Mouse (Mus musculus) megakaryocyte-erythroid progenitor cell, adult 5 weeks (primary cell): ENCODE measurements around the gene Epb41l1. TPM values are rescaled to one million over a fixed set of nuclear protein-coding genes. Genes with fewer than 3 reads are reported as not detected.

Experiments used
- polyA plus RNA-seq: library from polyadenylated mRNA; stranded (reverse); fragments of >175 nt; gene quantifications from 2 replicates; pipeline ENCODE4 v1.2.3, GENCODE M21; 2012

Gene Epb41l1
- 2.0 and 2.3 TPM in 2 replicates for polyA plus RNA-seq

GRCm38 (mm10) chr2:156420694-156421380 is at the start of gene Epb41l1:
Gene Epb41l1, plus strand, starts transcription at chr2:156420909.

DNA sequence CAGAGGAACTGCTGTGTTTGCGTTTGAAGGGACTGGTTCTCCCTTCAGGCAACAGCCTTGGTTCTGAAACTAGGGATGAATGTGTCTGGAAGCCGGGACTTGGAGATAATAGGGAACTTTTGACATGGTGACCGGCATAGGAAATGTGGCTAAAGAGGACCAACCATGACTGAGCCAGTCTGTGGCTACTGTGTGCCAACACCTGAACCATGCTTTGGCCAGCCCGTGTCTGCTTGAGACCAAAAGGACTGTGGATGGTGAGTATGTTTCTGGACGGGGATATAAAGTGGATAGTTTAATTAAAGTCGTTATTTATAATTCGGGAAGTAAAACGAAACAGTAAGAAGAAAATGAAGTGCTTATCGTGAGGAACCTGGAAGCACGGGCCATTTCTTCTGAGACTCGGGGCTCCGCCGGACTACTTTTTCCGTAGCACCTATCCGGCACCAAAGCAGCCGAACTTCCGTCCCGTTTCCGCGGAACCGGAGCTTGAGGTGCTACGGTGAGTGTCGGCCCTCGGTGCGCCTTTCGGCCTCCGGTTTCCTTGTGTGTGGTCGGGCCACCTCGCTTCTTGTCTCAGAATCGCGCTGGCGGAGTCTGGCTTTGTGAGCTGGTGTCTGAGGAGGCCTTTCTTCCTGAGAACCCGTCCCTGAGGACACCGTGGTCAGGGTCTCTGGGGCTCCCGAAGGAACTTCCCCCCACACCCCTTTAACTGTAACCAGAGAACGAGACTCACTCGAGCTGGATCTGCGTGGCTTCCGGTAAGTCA is 126.6 kb downstream of the Epb41l1 start, which contains the start of gene Aar2:
Aar2 (plus strand) TSS at position 462 of the 769 bp plus-strand sequence.

Other genes starting within 250 kb of the Epb41l1 start
- gene Rbm39, start 240.7 kb upstream of the Epb41l1 start, polyA plus RNA-seq: 330 and 499 TPM in 2 replicates
- 31.4 and 48.9 TPM in 2 replicates for gene Phf20, start 224.4 kb upstream of the Epb41l1 start, polyA plus RNA-seq
- 2.3 and 2.5 TPM in 2 replicates for gene Cnbd2, start 108.6 kb upstream of the Epb41l1 start, polyA plus RNA-seq
- gene Scand1, start 108.2 kb upstream of the Epb41l1 start, polyA plus RNA-seq: 667 and 724 TPM in 2 replicates
- gene Aar2, start 126.7 kb downstream of the Epb41l1 start, polyA plus RNA-seq: 12.5 and 13.3 TPM in 2 replicates
- gene Dlgap4, start 192.8 kb downstream of the Epb41l1 start, polyA plus RNA-seq: 72.4 and 105 TPM in 2 replicates